Mouse (Mus musculus) liver, embryonic 13.5 days (tissue): ENCODE measurements around the gene Lmo7. TPM values are rescaled to one million over a fixed set of nuclear protein-coding genes. Genes with fewer than 3 reads are reported as not detected.

Experiments used
- ATAC-seq: fragments of 200-750 bp; cut with Nextera tagmentation; 2 replicates; pipeline ENCODE4 v1.8.0; 2017; ENCODE audit warnings: low read depth, mild to moderate bottlenecking, moderate number of reproducible peaks, moderate library complexity
- DNase-seq: peaks from one replicate; pipeline ENCODE4 v3.0.0; 2022
- H3K27ac ChIP-seq: fragments of 300-500 bp; sonication (generic); 2 replicates; pipeline ENCODE4 v1.5.1; 2015; ENCODE audit warnings: moderate library complexity, mild to moderate bottlenecking, inconsistent platforms
- H3K27me3 ChIP-seq: fragments of 300-500 bp; sonication (generic); 2 replicates; pipeline ENCODE4 v1.6.1; 2015; ENCODE audit warnings: mild to moderate bottlenecking, inconsistent platforms
- H3K36me3 ChIP-seq: fragments of 300-500 bp; sonication (generic); 2 replicates; pipeline ENCODE4 v1.6.1; 2015; ENCODE audit warnings: mild to moderate bottlenecking, inconsistent platforms
- H3K4me1 ChIP-seq: fragments of 300-500 bp; sonication (generic); replicated peaks from 2 replicates; pipeline ENCODE4 v1.6.1; 2015; ENCODE audit warnings: inconsistent platforms
- H3K4me2 ChIP-seq: fragments of 300-500 bp; sonication (generic); 2 replicates; pipeline ENCODE4 v1.6.1; 2015; ENCODE audit warnings: inconsistent platforms, mild to moderate bottlenecking, moderate library complexity
- H3K4me3 ChIP-seq: fragments of 300-500 bp; sonication (generic); replicated peaks from 2 replicates; pipeline ENCODE4 v1.5.1; 2015; ENCODE audit warnings: mild to moderate bottlenecking, inconsistent platforms
- H3K9ac ChIP-seq: fragments of 300-500 bp; sonication (generic); 2 replicates; pipeline ENCODE4 v1.6.1; 2015; ENCODE audit warnings: mild to moderate bottlenecking, inconsistent platforms
- H3K9me3 ChIP-seq: fragments of 300-500 bp; sonication (generic); replicated peaks from 2 replicates; pipeline ENCODE4 v1.6.1; 2016; ENCODE audit warnings: inconsistent platforms
- WGBS: fragments of 180-500 bp; shearing (Covaris S2); methylation state at CpG from one replicate; pipeline ENCODE4 v1.1.7; 2015; ENCODE audit not compliant: insufficient replicate concordance; 5-methylcytosine and 5-hydroxymethylcytosine counted together
- polyA plus RNA-seq: library from polyadenylated mRNA; unstranded; fragments of >200 nt; fragmentation: Nextera tagmentation; extraction: Ambion mirVana; gene quantifications from 2 replicates; pipeline ENCODE4 v1.2.1, GENCODE M21; 2015

Gene Lmo7
- polyA plus RNA-seq, 1 experiment from 2014 or later = 1.4 TPM

DNA sequence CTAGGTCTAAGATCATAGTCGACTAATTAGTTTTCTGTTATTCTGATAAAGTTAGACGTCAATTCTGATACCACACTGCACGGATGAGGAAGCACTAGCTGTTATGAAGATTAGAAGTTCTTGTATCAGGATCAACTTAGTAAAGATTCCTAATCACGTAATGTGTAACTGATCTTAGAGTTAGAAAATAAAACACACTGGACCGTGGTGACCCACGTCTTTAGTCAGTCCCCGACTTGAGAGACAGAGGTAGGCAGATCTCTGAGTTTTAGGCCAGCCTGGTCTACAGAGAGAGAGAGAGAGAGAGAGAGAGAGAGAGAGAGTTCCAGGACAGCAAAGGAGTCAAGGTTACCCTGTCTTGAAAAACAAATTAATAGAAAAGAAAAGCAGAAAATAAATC is 18.7 kb downstream of the Lmo7 start:
- Histone ChIP-seq H3K36me3 (no peaks in the 10 kb centered on the region), H3K9me3 (no peaks in the 10 kb centered on the region), H3K9ac (no peak overlapping the region), H3K27ac (no peak overlapping the region), H3K27me3 (no peaks in the 10 kb centered on the region), H3K4me3 (no peak overlapping the region), H3K4me2 (no peak overlapping the region), H3K4me1 (no peaks in the 10 kb centered on the region)
- 68% methylated on average over 7 of the region's 7 CpGs for WGBS
- ATAC-seq (no peak), DNase-seq (no peak)

DNA sequence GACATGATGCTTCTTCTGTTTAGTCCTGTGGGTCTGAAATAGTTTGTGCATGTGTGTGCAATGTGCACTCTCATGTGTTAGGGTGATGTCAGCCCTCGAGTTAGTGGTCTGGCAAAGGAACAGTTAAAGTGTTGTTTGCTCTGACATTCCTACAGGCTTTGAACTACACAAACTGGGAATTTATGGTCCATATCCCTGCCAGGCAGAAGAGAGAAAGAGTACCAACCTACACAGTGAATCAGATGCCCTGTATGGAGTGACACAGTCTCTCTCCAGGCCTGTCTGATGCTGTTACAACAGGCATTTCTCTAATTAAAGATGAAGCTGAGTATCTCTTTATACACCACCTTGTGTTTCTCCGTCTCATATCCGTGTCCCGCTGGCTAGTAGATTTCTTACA is 21.2 kb downstream of the Lmo7 start:
- no peaks in the 10 kb centered on the region for H3K36me3 ChIP-seq
- no peak overlapping the region for H3K9ac ChIP-seq
- H3K4me3 ChIP-seq = no peak overlapping the region
- 64% methylated on average over 4 of the region's 4 CpGs for WGBS
- H3K27ac ChIP-seq = no peak overlapping the region
- H3K27me3 ChIP-seq = no peaks in the 10 kb centered on the region
- H3K4me2 ChIP-seq = no peak overlapping the region
- H3K4me1 ChIP-seq = no peaks in the 10 kb centered on the region
- no peaks in the 10 kb centered on the region for H3K9me3 ChIP-seq
- DNase-seq = no peak
- no peak for ATAC-seq

DNA sequence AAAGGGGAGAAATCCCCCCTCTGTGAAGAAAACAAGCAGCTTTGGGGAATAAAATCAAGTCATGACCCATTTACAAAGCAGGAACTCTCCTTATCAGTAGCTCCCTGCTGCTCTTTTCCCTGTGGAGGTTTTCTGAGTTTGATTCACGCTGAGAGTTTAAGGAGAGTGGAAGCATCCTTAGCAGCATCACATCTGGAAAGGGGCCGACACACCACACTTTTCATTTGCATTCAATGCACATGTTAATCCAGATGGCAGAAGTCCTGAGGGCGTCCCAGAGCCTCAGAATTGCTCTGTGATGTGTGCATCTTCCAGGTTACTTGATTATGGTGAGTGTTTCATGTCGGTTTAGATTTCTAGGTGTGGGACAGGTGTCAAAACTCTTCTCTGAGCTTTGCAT is 25.7 kb downstream of the Lmo7 start:
- ATAC-seq (no peak), DNase-seq (no peak)
- H3K4me1 ChIP-seq = no peaks in the 10 kb centered on the region
- H3K9ac ChIP-seq = no peak overlapping the region
- WGBS = 36% methylated on average over 4 of the region's 4 CpGs
- H3K4me2 ChIP-seq = no peak overlapping the region
- H3K27me3 ChIP-seq = no peaks in the 10 kb centered on the region
- no peak overlapping the region for H3K27ac ChIP-seq
- H3K4me3 ChIP-seq = no peak overlapping the region
- H3K36me3 ChIP-seq = no peaks in the 10 kb centered on the region
- no peaks in the 10 kb centered on the region for H3K9me3 ChIP-seq

DNA sequence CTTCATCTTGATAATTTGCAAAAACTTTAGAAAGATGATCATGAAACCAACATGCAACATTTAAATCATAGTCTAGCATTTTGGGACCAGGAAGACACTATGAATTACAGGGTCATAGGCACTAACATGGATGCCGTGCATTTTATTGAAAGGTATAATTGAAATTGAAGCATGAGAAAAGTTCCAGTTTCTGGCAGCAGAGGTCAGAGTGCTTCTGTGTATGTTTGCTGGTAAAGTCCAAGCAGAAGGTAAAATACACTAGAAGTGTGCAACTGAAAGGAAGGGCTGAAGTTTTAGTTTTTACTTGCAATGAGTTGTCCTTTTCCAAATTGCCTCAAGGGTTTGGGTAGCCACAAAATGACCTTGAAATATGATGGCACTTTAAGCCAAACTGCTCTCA is 32.5 kb downstream of the Lmo7 start:
- ATAC-seq (no peak), DNase-seq (no peak)
- Histone ChIP-seq H3K4me1 (no peaks in the 10 kb centered on the region), H3K9ac (no peak overlapping the region), H3K4me3 (no peak overlapping the region), H3K9me3 (no peaks in the 10 kb centered on the region), H3K36me3 (no peaks in the 10 kb centered on the region), H3K4me2 (no peak overlapping the region), H3K27ac (no peak overlapping the region), H3K27me3 (no peaks in the 10 kb centered on the region)
- WGBS = 49% methylated on average over 1 of the region's 1 CpGs

DNA sequence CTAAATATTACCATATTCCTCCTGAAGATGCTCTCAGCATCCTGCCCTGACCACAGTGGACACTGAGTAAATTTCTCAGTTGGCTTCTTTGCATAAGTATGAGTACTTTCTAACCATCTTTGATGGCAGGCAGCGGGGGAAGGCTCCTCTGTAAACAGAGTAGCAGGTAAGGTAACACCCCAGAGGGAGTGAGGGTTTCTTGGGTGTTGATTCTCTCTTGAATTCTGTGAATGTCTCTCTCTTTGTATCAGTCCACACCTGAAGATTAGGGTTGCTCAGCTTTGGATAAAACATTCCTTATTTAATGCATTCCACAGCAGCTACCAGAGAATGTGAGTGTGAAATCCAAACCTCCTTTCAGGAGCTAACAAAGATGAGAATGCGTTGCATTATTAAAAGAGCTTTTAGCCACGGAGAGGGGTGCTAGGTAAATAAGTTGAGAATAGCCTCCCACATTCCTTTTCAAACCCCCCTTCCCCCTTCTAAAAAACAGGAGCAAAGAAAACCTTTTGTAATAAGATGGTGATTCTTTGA is 34.1 kb downstream of the Lmo7 start:
- Histone ChIP-seq H3K9ac (no peak overlapping the region), H3K27ac (no peak overlapping the region), H3K4me2 (no peak overlapping the region), H3K4me1 (no peaks in the 10 kb centered on the region), H3K9me3 (no peaks in the 10 kb centered on the region), H3K36me3 (no peaks in the 10 kb centered on the region), H3K4me3 (no peak overlapping the region), H3K27me3 (no peaks in the 10 kb centered on the region)
- ATAC-seq = no peak
- DNase-seq = no peak
- 27% methylated on average over 3 of the region's 3 CpGs for WGBS

DNA sequence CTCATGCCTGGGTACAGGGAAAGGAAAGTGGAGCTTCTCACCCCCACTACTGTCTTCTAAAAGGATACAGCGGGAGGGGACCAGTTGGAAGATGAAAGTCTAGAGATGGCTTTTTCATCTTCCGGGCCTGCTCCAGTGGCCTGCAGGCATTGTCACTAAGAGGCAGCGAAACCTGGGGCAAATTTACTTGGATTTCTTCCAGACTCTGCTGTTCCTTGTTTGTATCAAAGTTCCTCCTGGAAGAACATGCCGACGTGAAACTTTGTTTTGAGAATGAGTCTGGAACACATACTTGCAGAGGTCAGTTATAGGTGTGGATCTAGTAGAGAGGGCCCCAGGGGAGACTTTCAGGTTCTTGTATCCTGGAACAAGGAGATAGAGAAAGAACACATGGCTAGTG is 41.6 kb downstream of the Lmo7 start:
- Histone ChIP-seq H3K4me1 (no peaks in the 10 kb centered on the region), H3K27me3 (no peaks in the 10 kb centered on the region), H3K4me3 (no peak overlapping the region), H3K4me2 (no peak overlapping the region), H3K36me3 (no peaks in the 10 kb centered on the region), H3K9me3 (no peaks in the 10 kb centered on the region), H3K9ac (no peak overlapping the region), H3K27ac (no peak overlapping the region)
- DNase-seq (no peak), ATAC-seq (no peak)
- WGBS = 67% methylated on average over 5 of the region's 5 CpGs

DNA sequence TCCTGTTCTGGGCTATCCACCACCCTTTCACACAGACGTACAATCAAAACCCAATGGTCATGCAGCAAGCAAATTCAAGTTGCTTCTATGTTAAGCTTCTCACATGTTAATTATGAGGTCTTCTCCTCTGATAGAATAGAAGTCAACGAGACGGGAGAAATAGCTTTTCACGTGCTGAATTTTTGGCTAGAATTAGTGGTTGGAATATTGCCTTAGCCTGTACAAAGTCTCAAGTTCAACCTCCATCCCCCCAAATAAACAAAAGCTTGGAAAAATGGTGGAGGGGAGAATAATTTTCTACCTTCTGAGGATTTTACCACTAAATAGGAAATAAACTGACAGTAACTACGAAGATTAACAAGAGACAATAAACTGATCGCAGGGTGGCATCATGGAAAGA is 42.0 kb downstream of the Lmo7 start:
- no peak overlapping the region for H3K4me2 ChIP-seq
- 69% methylated on average over 6 of the region's 6 CpGs for WGBS
- ATAC-seq = no peak
- no peak overlapping the region for H3K27ac ChIP-seq
- H3K4me3 ChIP-seq = no peak overlapping the region
- H3K27me3 ChIP-seq = no peaks in the 10 kb centered on the region
- H3K36me3 ChIP-seq = no peaks in the 10 kb centered on the region
- H3K9me3 ChIP-seq = no peaks in the 10 kb centered on the region
- DNase-seq = no peak
- no peak overlapping the region for H3K9ac ChIP-seq
- H3K4me1 ChIP-seq = no peaks in the 10 kb centered on the region

DNA sequence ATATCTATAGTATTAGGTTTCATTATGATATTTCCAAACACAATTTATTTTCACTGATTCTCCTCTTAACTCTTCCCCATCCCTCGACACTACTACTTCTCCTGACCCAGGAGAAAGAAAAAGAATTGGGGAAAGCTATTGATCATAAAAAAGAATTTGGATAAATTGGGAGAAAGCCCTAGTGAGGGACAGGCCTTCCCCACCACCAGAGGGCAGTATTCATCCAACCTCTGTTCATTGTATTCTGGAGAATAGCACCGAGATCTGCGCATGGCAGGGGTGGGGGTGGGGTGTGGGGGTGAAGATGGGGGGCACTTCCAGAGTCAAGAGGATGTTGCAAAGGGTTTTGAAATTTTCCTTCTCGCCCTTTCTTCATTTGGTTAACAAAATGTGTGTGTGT is 44.9 kb downstream of the Lmo7 start:
- no peak for ATAC-seq
- no peak for DNase-seq

DNA sequence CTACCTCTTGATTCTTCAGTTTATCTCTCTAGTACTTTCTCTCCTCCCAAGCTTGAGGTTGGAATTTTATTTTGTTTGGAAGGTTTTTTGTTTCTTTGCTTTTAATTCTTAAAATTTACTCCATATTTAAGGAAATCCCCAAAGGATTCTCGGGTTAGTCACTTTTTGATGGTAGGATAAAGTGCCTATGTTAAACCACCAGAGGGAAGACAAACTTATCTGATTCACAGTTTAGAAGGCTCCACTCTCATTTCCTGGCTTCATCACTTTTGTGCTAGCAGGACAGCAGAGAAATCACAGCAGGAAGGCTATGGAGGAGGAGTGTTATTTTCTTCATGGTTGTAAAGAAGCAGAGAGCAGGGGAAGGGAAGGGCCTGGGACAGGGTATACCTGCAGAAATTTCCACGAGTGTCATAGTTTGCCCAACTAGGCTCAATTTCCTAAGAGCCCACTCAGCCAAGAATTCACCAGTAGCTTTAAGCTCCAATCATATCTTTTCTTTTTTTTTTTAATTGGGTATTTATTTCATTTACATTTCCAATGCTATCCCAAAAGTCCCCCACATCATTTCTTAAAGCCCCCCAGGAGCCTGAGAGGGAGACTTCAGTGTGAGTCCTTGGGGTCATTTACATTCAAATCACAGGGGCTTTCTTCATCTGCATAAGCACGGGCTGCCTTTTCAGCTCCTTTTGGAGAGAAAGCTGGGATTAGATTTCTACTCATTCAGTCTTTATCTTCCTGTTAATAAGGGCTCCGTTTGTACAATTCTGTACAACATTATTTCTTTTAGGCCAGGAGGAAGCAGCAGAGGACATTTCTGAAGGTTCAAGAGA is 46.8 kb downstream of the Lmo7 start:
- Histone ChIP-seq H3K4me3 (no peak overlapping the region), H3K9ac (no peak overlapping the region), H3K27me3 (no peaks in the 10 kb centered on the region), H3K36me3 (no peaks in the 10 kb centered on the region), H3K27ac (no peak overlapping the region), H3K4me2 (no peak overlapping the region), H3K4me1 (no peaks in the 10 kb centered on the region), H3K9me3 (no peaks in the 10 kb centered on the region)
- ATAC-seq = no peak
- DNase-seq = no peak
- WGBS = 21% methylated on average over 4 of the region's 4 CpGs

More for the DNA sequence above, 44.9 kb downstream of the Lmo7 start:
- no peaks in the 10 kb centered on the region for H3K9me3 ChIP-seq
- WGBS = 31% methylated on average over 4 of the region's 4 CpGs
- no peaks in the 10 kb centered on the region for H3K27me3 ChIP-seq
- H3K36me3 ChIP-seq = no peaks in the 10 kb centered on the region
- no peak overlapping the region for H3K27ac ChIP-seq
- H3K4me3 ChIP-seq = no peak overlapping the region
- no peaks in the 10 kb centered on the region for H3K4me1 ChIP-seq
- H3K9ac ChIP-seq = no peak overlapping the region
- H3K4me2 ChIP-seq = no peak overlapping the region

DNA sequence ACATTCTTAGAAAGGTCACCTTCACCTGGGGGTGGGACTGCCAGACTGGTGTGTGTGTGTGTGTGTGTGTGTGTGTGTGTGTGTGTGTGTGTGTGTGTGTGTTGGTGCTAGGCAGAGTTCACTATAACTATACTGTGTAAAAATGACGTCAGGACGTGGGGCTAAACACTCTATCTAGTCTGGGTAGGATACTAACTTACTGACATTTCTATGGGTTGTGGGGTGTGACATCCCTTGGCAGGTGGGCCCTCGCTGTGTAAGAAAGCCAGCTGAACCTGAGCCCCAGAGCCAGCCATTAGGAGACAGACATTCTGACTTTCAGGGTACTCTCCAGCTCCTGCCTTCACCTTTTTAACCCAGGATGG is 47.4 kb downstream of the Lmo7 start:
- Histone ChIP-seq H3K9me3 (no peaks in the 10 kb centered on the region), H3K36me3 (no peaks in the 10 kb centered on the region), H3K4me3 (no peak overlapping the region), H3K4me2 (no peak overlapping the region), H3K27me3 (no peaks in the 10 kb centered on the region), H3K27ac (no peak overlapping the region), H3K4me1 (no peaks in the 10 kb centered on the region), H3K9ac (no peak overlapping the region)
- DNase-seq (no peak), ATAC-seq (no peak)
- WGBS = 37% methylated on average over 3 of the region's 3 CpGs

DNA sequence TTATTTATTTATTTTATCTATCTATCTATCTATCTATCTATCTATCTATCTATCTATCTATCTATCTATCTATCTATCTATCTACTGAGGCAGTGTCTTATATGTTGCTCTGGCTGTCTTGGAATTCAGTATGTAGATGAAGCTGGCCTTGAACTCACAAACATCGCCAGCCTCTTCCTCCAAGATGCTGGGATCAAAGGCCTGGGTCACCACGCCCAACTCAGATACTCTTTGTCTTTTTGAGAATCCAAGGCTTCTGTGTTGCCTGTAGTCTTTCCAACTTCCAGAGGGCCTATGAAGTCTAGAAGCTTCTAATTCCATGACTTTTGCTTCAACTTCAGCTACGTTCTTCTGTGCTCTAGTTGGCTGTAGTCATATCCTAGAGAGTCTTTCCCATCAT is 48.7 kb downstream of the Lmo7 start:
- Histone ChIP-seq H3K36me3 (no peaks in the 10 kb centered on the region), H3K4me1 (no peaks in the 10 kb centered on the region), H3K27ac (no peak overlapping the region), H3K27me3 (no peaks in the 10 kb centered on the region), H3K9me3 (no peaks in the 10 kb centered on the region), H3K4me2 (no peak overlapping the region), H3K4me3 (no peak overlapping the region), H3K9ac (no peak overlapping the region)
- DNase-seq (no peak), ATAC-seq (no peak)
- WGBS = 70% methylated on average over 3 of the region's 3 CpGs

DNA sequence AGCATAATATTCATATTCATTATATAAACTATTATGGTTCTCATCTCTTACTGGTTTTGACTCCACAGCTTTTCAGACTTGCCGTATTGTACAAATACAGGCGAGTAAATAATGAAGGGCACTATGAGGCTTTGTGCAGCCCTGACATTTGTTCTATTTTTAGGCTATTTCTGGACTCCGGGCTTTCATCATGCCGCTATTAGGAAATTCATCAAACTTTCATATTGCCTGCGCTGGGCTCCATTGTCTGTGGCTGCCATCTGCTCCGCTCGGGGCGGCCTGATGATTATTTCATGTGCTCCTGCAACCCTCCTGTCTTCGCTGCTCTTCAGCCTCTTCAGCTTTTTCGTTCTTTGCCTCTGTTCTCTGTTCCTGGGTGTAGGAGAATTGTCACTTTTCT is 50.3 kb downstream of the Lmo7 start:
- no peak for DNase-seq

More for the DNA sequence above, 50.3 kb downstream of the Lmo7 start:
- Histone ChIP-seq H3K4me2 (no peak overlapping the region), H3K4me1 (no peaks in the 10 kb centered on the region), H3K27ac (no peak overlapping the region), H3K9me3 (no peaks in the 10 kb centered on the region), H3K9ac (no peak overlapping the region), H3K27me3 (no peaks in the 10 kb centered on the region), H3K4me3 (no peak overlapping the region), H3K36me3 (no peaks in the 10 kb centered on the region)
- 80% methylated on average over 10 of the region's 10 CpGs for WGBS
- no peak for ATAC-seq
